Mouse (Mus musculus) CH12.LX (cell line): ENCODE measurements around the gene Iqcn. TPM values are rescaled to one million over a fixed set of nuclear protein-coding genes. Genes with fewer than 3 reads are reported as not detected.

ENCODE experiments used
- DNase-seq: peaks from one replicate; pipeline ENCODE4 v3.0.0-alpha.2; 2013; ENCODE audit errors: extremely low read depth
- H3K27ac ChIP-seq: 2 replicates; pipeline ENCODE4 v1.5.1; 2012; ENCODE audit warnings: low read depth, mild to moderate bottlenecking, control low read depth, moderate library complexity; ENCODE audit not compliant: insufficient read depth
- H3K27me3 ChIP-seq: replicated peaks from 2 replicates; pipeline ENCODE3; 2012; ENCODE audit warnings: inconsistent platforms
- H3K36me3 ChIP-seq, 2 experiments: replicated peaks in 1 of 2; 2 replicates each; pipeline versions ENCODE3 to v1.6.1; 2012; ENCODE audit warnings: inconsistent platforms in 1 of 2, low read length in 1 of 2, mild to moderate bottlenecking in 1 of 2, mixed read lengths in 1 of 2, moderate library complexity in 1 of 2; ENCODE audit not compliant: control insufficient read depth in 1 of 2, insufficient read depth in 1 of 2
- H3K4me1 ChIP-seq, 2 experiments: 2 replicates each; pipeline ENCODE4 v1.6.1; 2012; ENCODE audit warnings: inconsistent platforms in 1 of 2, moderate library complexity in 1 of 2; ENCODE audit not compliant: insufficient read depth in 2 of 2, control insufficient read depth in 1 of 2
- H3K4me2 ChIP-seq: 2 replicates; pipeline ENCODE4 v1.6.1; 2012; ENCODE audit warnings: low read depth, mild to moderate bottlenecking, control low read depth; ENCODE audit not compliant: poor library complexity, insufficient read depth, severe bottlenecking
- H3K4me3 ChIP-seq, 3 experiments: fragments of 150-350 bp in 1 of 3; sonication (generic) in 1 of 3; replicated peaks in 1 of 3; 2 replicates each; pipeline versions ENCODE3 to v1.5.1; 2011 to 2012; ENCODE audit warnings: low read depth in 2 of 3, low read length in 2 of 3, mild to moderate bottlenecking in 2 of 3, moderate library complexity in 2 of 3, control low read depth in 1 of 3, improper control_type of control experiment in 1 of 3, inconsistent platforms in 1 of 3, mixed read lengths in 1 of 3; ENCODE audit not compliant: poor library complexity in 1 of 3
- H3K79me2 ChIP-seq: replicated peaks from 2 replicates; pipeline ENCODE4 v1.6.1; 2012; ENCODE audit warnings: mild to moderate bottlenecking, moderate library complexity; ENCODE audit not compliant: control insufficient read depth, poor library complexity, insufficient read depth, severe bottlenecking; ENCODE audit errors: extremely low read depth
- H3K9ac ChIP-seq: 2 replicates; pipeline ENCODE4 v1.6.1; 2012; ENCODE audit warnings: low read depth, mild to moderate bottlenecking, control low read depth, moderate library complexity; ENCODE audit not compliant: insufficient read depth
- H3K9me3 ChIP-seq: replicated peaks from 2 replicates; pipeline ENCODE3; 2012; ENCODE audit warnings: low read length, inconsistent platforms, mixed read lengths
- BHLHE40 ChIP-seq: IDR thresholded peaks from 2 replicates; pipeline ENCODE4 v1.6.1; 2011; ENCODE audit warnings: mild to moderate bottlenecking, low read depth, low read length, improper control_type of control experiment
- CHD1 ChIP-seq: IDR thresholded peaks from 2 replicates; pipeline ENCODE4 v1.6.1; 2012; ENCODE audit warnings: low read depth, low read length, improper control_type of control experiment, inconsistent platforms
- CTCF ChIP-seq, 2 experiments: IDR thresholded peaks in 1 of 2; conservative IDR thresholded peaks in 1 of 2; 2 replicates each; pipeline ENCODE4 v1.5.1; 2011 to 2012; ENCODE audit warnings: low read depth in 2 of 2, low read length in 2 of 2, improper control_type of control experiment in 1 of 2, inconsistent platforms in 1 of 2, mild to moderate bottlenecking in 1 of 2, moderate library complexity in 1 of 2
- E2F4 ChIP-seq: IDR thresholded peaks from 2 replicates; pipeline ENCODE4 v1.6.1; 2011; ENCODE audit warnings: low read depth, low read length, improper control_type of control experiment; ENCODE audit not compliant: insufficient replicate concordance
- EP300 ChIP-seq: IDR thresholded peaks from 2 replicates; pipeline ENCODE4 v1.6.1; 2011; ENCODE audit warnings: low read length, improper control_type of control experiment
- ETS1 ChIP-seq: conservative IDR thresholded peaks from 2 replicates; pipeline ENCODE4 v1.6.1; 2012; ENCODE audit warnings: low read depth, mild to moderate bottlenecking, inconsistent platforms, low read length, improper control_type of control experiment, moderate library complexity
- GABPA ChIP-seq: IDR thresholded peaks from 2 replicates; pipeline ENCODE4 v1.6.1; 2012; ENCODE audit warnings: low read depth, low read length, improper control_type of control experiment, inconsistent platforms; ENCODE audit not compliant: insufficient replicate concordance
- HCFC1 ChIP-seq: IDR thresholded peaks from 2 replicates; pipeline ENCODE4 v1.6.1; 2012; ENCODE audit warnings: low read depth, mild to moderate bottlenecking, inconsistent platforms, low read length, improper control_type of control experiment
- IRF4 ChIP-seq: IDR thresholded peaks from 2 replicates; pipeline ENCODE4 v1.6.1; 2014; ENCODE audit warnings: low read depth, mild to moderate bottlenecking, inconsistent platforms, low read length, improper control_type of control experiment
- JUN ChIP-seq: IDR thresholded peaks from 2 replicates; pipeline ENCODE4 v1.6.1; 2011; ENCODE audit warnings: low read depth, mild to moderate bottlenecking, low read length, improper control_type of control experiment, moderate library complexity; ENCODE audit not compliant: insufficient read depth
- JUND ChIP-seq: conservative IDR thresholded peaks from 2 replicates; pipeline ENCODE4 v1.6.1; 2011; ENCODE audit warnings: low read depth, low read length, improper control_type of control experiment
- KAT2A ChIP-seq: IDR thresholded peaks from 2 replicates; pipeline ENCODE4 v1.6.1; 2012; ENCODE audit warnings: low read length, improper control_type of control experiment, inconsistent platforms; ENCODE audit not compliant: insufficient replicate concordance
- MEF2A ChIP-seq: IDR thresholded peaks from 2 replicates; pipeline ENCODE4 v1.6.1; 2014; ENCODE audit warnings: low read depth, mild to moderate bottlenecking, inconsistent platforms, low read length, improper control_type of control experiment, borderline replicate concordance
- MXI1 ChIP-seq: IDR thresholded peaks from 2 replicates; pipeline ENCODE4 v1.6.1; 2011; ENCODE audit warnings: mild to moderate bottlenecking, low read depth, low read length, improper control_type of control experiment
- MYC ChIP-seq: IDR thresholded peaks from 2 replicates; pipeline ENCODE4 v1.6.1; 2011; ENCODE audit warnings: low read depth, mild to moderate bottlenecking, improper control_type of control experiment, low read length
- NRF1 ChIP-seq: IDR thresholded peaks from 2 replicates; pipeline ENCODE4 v1.6.1; 2014; ENCODE audit warnings: low read depth, mild to moderate bottlenecking, inconsistent platforms, low read length, improper control_type of control experiment, moderate library complexity
- POLR2A ChIP-seq: IDR thresholded peaks from 2 replicates; pipeline ENCODE4 v1.6.1; 2011; ENCODE audit warnings: low read depth, mild to moderate bottlenecking, improper control_type of control experiment, low read length
- TCF12 ChIP-seq: IDR thresholded peaks from 2 replicates; pipeline ENCODE4 v1.6.1; 2014; ENCODE audit warnings: low read depth, mild to moderate bottlenecking, inconsistent platforms, low read length, improper control_type of control experiment
- USF1 ChIP-seq: IDR thresholded peaks from 2 replicates; pipeline ENCODE4 v1.6.1; 2014; ENCODE audit warnings: low read depth, mild to moderate bottlenecking, inconsistent platforms, low read length, improper control_type of control experiment
- ZC3H11A ChIP-seq: IDR thresholded peaks from 2 replicates; pipeline ENCODE4 v1.6.1; 2012; ENCODE audit warnings: low read depth, mild to moderate bottlenecking, inconsistent platforms, low read length, improper control_type of control experiment
- ZKSCAN1 ChIP-seq: IDR thresholded peaks from 2 replicates; pipeline ENCODE4 v1.6.1; 2012; ENCODE audit warnings: low read depth, inconsistent platforms, low read length, improper control_type of control experiment, borderline replicate concordance
- ZNF384 ChIP-seq: IDR thresholded peaks from 2 replicates; pipeline ENCODE4 v1.6.1; 2012; ENCODE audit warnings: low read depth, low read length, improper control_type of control experiment, inconsistent platforms
- dilution Hi-C: fragments of 300-500 bp; cut with MboI; formaldehyde crosslinking; loops from 2 replicates; pipeline ENCODE4 v1.14.3; 2020; ENCODE audit warnings: low sequenced_read_pairs; ENCODE audit not compliant: extremely low pct_unique_long_range_greater_than_20kb, extremely low pct_ligation_motif_present
- in situ Hi-C: fragments of 300-500 bp; cut with MboI; formaldehyde crosslinking; loops from 3 replicates; pipeline ENCODE4 v1.14.3; 2019; ENCODE audit warnings: low sequenced_read_pairs, low pct_ligation_motif_present, low pct_unique_long_range_greater_than_20kb, mixed read lengths
- polyA plus RNA-seq: library from polyadenylated mRNA; unstranded; fragments of >175 nt; gene quantifications from 2 replicates; pipeline ENCODE4 v1.2.1, GENCODE M21; 2012; ENCODE audit warnings: low read depth; ENCODE audit not compliant: insufficient read length
- total RNA-seq, 2 experiments: library from RNA; depleted of rRNA; stranded (reverse); fragments of 300-350 nt in 1 of 2; fragments of >200 nt in 1 of 2; gene quantifications; 2 replicates each; pipeline ENCODE4 v1.2.3; 2012 to 2014

Iqcn gene
- total and polyA plus RNA-seq, 3 experiments, result 0.07 TPM; not detected in 2

GRCm38 (mm10) chr8:70664631-70665030, 38.6 kb upstream of the Iqcn start:
- Histone ChIP-seq H3K4me3 (no peak overlapping the region), H3K79me2 (no peaks in the 10 kb centered on the region), H3K4me2 (no peak overlapping the region), H3K36me3 (no peaks in the 10 kb centered on the region), H3K27ac (no peak overlapping the region), H3K27me3 (peaks cover 1% of the 10 kb centered on the region), H3K4me1 (peaks cover 4 to 29% of the 10 kb centered on the region in 2 experiments; a peak in 3 of 4 replicates), H3K9me3 (peaks cover 4% of the 10 kb centered on the region), H3K9ac (no peak overlapping the region)
- dilution Hi-C loops (no loop called here), in situ Hi-C loops (loop anchor here (10.0 kb wide), 1 partner anchor 50 kb away; the partner anchor contains the start of gene Gm3336)
- DNase-seq, result no peak
- no peak for TF ChIP-seq MYC
- no peak for TF ChIP-seq EP300
- no peak for TF ChIP-seq GABPA
- TF ChIP-seq ZNF384, result no peak

GRCm38 (mm10) chr8:70665599-70665998, 37.7 kb upstream of the Iqcn start:
- no peak overlapping the region for H3K4me2 ChIP-seq
- no peak overlapping the region for H3K4me3 ChIP-seq
- TF ChIP-seq KAT2A (no peak), JUN (no peak), ZKSCAN1 (no peak), E2F4 (no peak), GABPA (no peak), NRF1 (no peak), MXI1 (no peak), POLR2A (no peak), JUND (no peak), EP300 (no peak), MEF2A (no peak), CHD1 (no peak), TCF12 (no peak), BHLHE40 (no peak), HCFC1 (no peak), USF1 (no peak), IRF4 (no peak), ZC3H11A (no peak), ETS1 (no peak), CTCF (conservative IDR thresholded peaks at IDR 0.05 in 1 of 2, IDR thresholded peaks at IDR 0.05 in 1 of 2; ENCODE audit: low read depth in 2 of 2, low read length in 2 of 2) (no peak)
- TF ChIP-seq, all 38 proteins: peak for 0
- Histone ChIP-seq H3K79me2 (no peaks in the 10 kb centered on the region), H3K4me1 (peaks cover under 1 to 23% of the 10 kb centered on the region in 2 experiments; a peak in 3 of 4 replicates), H3K27ac (no peak overlapping the region), H3K27me3 (peaks cover 1% of the 10 kb centered on the region), H3K9ac (no peak overlapping the region), H3K9me3 (peaks cover 4% of the 10 kb centered on the region), H3K36me3 (no peaks in the 10 kb centered on the region)
- dilution Hi-C loops (no loop called here), in situ Hi-C loops (loop anchor here (10.0 kb wide), 1 partner anchor 49 kb away; the partner anchor contains the start of gene Gm3336)
- DNase-seq, result no peak
